ENCODE assay signal across 27 mouse cellular contexts in genomic region chr7:30593579-30594509, GRCm38 (mm10). TPM values are rescaled to one million over a fixed set of nuclear protein-coding genes. Genes with fewer than 3 reads are reported as not detected.
DNase-seq lines count a peak whose midpoint lies in the region; ATAC-seq and TF ChIP-seq lines count a peak whose summit lies in the region.
"Had no signal": no experiment of that assay in that cellular context is flagged by ENCODE, and none has a peak within 500 bp of the region (broad histone marks: within the 10 kb centered on the region; RNA-seq: fewer than 3 reads in every experiment).

No protein-coding gene starts in this region.

- DNase-seq in left cerebral cortex, postnatal 4 days: peak; percentile 38
- DNase-seq in left cerebral cortex, postnatal 10 days (ENCODE audit: extremely low spot score in 1 of 2, low spot score in 2 of 2): no peak
- DNase-seq in neural tube, embryonic 10.5 days (ENCODE audit: extremely low spot score, low spot score): no peak
- DNase-seq in stomach, postnatal 0 days (ENCODE audit: low spot score): no peak
- DNase-seq in layer of hippocampus, postnatal 14 days (ENCODE audit: low spot score in 2 of 2): no peak
- no peak for DNase-seq in layer of hippocampus, adult 9-10 months (ENCODE audit: low spot score)
- DNase-seq: cerebellum, adult 2 months; cerebellum, postnatal 36 days; heart, postnatal 10 days; kidney, adult 18-20 months; layer of hippocampus, postnatal 36 days; lung, postnatal 14 days; right cerebral cortex, postnatal 25 days; thymus, postnatal 36 days had no signal

- H3K9ac ChIP-seq in neural tube, embryonic 13.5 days: 0 out of 2 replicates have a peak overlapping the region, but pooled peaks have one; percentile 26
- 0 out of 2 replicates have a peak overlapping the region, but pooled peaks have one; percentile 2 for H3K9ac ChIP-seq in stomach, postnatal 0 days (ENCODE audit: low read length)
- H3K9ac ChIP-seq: hindbrain, embryonic 15.5 days; limb, embryonic 15.5 days had no signal

- H3K4me2 ChIP-seq in neural tube, embryonic 13.5 days: no peak overlapping the region
- H3K4me2 ChIP-seq in stomach, postnatal 0 days (replicated peaks; ENCODE audit: low read depth): no peak overlapping the region
- H3K4me2 ChIP-seq: heart, embryonic 11.5 days; hindbrain, embryonic 15.5 days; limb, embryonic 15.5 days had no signal

- H3K27ac ChIP-seq in neural tube, embryonic 13.5 days (replicated peaks): no peak overlapping the region
- no peak overlapping the region for H3K27ac ChIP-seq in stomach, postnatal 0 days (replicated peaks)
- H3K27ac ChIP-seq: forebrain, embryonic 10.5 days; hindbrain, embryonic 15.5 days; kidney, postnatal 0 days; limb, embryonic 15.5 days had no signal

- WGBS in neural tube, embryonic 13.5 days: 70% methylated on average over 10 of the region's 10 CpGs
- 61% methylated on average over 10 of the region's 10 CpGs for WGBS in stomach, postnatal 0 days

- ATAC-seq in neural tube, embryonic 13.5 days (ENCODE audit: low read depth): no peak
- no peak for ATAC-seq in stomach, postnatal 0 days (ENCODE audit: low FRiP score, low TSS enrichment)

- peaks cover 8% of the 10 kb centered on the region for H3K4me1 ChIP-seq in neural tube, embryonic 13.5 days (replicated peaks)
- H3K4me1 ChIP-seq in E14TG2a.4 (replicated peaks; ENCODE audit: low read depth, low read length): peaks cover 75% of the 10 kb centered on the region
- no peaks in the 10 kb centered on the region; the same call in 1 of the 2 replicates for H3K4me1 ChIP-seq in stomach, postnatal 0 days (replicated peaks; ENCODE audit: control insufficient read depth, insufficient read depth)

- no peak overlapping the region for H3K4me3 ChIP-seq in neural tube, embryonic 13.5 days
- 0 out of 2 replicates have a peak overlapping the region, but pooled peaks have one; percentile 37 for H3K4me3 ChIP-seq in E14TG2a.4 (replicated peaks; ENCODE audit: low read length)
- H3K4me3 ChIP-seq in stomach, postnatal 0 days (ENCODE audit: low read depth, low read length): no peak overlapping the region
- H3K4me3 ChIP-seq: forebrain, embryonic 10.5 days; hindbrain, embryonic 15.5 days; limb, embryonic 15.5 days; megakaryocyte, embryonic 14.5 days had no signal

- no peaks in the 10 kb centered on the region for H3K36me3 ChIP-seq in neural tube, embryonic 13.5 days
- peaks cover 12% of the 10 kb centered on the region; the same call in 1 of the 2 replicates for H3K36me3 ChIP-seq in E14TG2a.4 (ENCODE audit: insufficient read depth, low read length)
- H3K36me3 ChIP-seq in stomach, postnatal 0 days (ENCODE audit: control insufficient read depth, insufficient read depth, low read length): no peaks in the 10 kb centered on the region
- H3K36me3 ChIP-seq: forebrain, embryonic 10.5 days; hindbrain, embryonic 15.5 days; limb, embryonic 15.5 days had no signal

- H3K9me3 ChIP-seq in neural tube, embryonic 13.5 days: no peaks in the 10 kb centered on the region
- no peaks in the 10 kb centered on the region for H3K9me3 ChIP-seq in E14TG2a.4 (ENCODE audit: low read length)
- no peaks in the 10 kb centered on the region for H3K9me3 ChIP-seq in stomach, postnatal 0 days (ENCODE audit: control insufficient read depth, low read length)
- H3K9me3 ChIP-seq: forebrain, embryonic 10.5 days; G1E; hindbrain, embryonic 15.5 days; limb, embryonic 15.5 days had no signal

- no peak for TF ChIP-seq EP300 in stomach, postnatal 0 days (optimal IDR thresholded peaks at IDR 0.05)

- intact Hi-C loops in left cerebral cortex, postnatal 4 days (cut with DNase I): no loop called here
- intact Hi-C loops in left cerebral cortex, postnatal 10 days (cut with DNase I): loop anchor here (5.0 kb wide), 1 partner anchor 318 kb away; the partner anchor contains the start of gene Mag

- no peaks in the 10 kb centered on the region; the same call in 1 of the 2 replicates for H3K27me3 ChIP-seq in neural tube, embryonic 13.5 days
- peaks cover 6% of the 10 kb centered on the region for H3K27me3 ChIP-seq in E14TG2a.4 (ENCODE audit: insufficient read depth, low read length)
- no peaks in the 10 kb centered on the region for H3K27me3 ChIP-seq in stomach, postnatal 0 days (ENCODE audit: control insufficient read depth, insufficient read depth, low read length)
- H3K27me3 ChIP-seq: hindbrain, embryonic 15.5 days had no signal

- no peak for TF ChIP-seq CTCF in E14TG2a.4 (conservative IDR thresholded peaks at IDR 0.05; ENCODE audit: low read length)
- no peak for TF ChIP-seq CTCF in stomach, postnatal 0 days (IDR thresholded peaks at IDR 0.05; ENCODE audit: low read depth)

RNA-seq across cellular contexts. Expression of gene Zbtb32, which starts 4.9 kb away (rescaled TPM):
- total RNA-seq in left cerebral cortex, postnatal 4 days (2021): not detected
- total RNA-seq in left cerebral cortex, postnatal 10 days (2021): not detected
- polyA plus RNA-seq in neural tube, embryonic 13.5 days (2015; fragmentation: Nextera tagmentation; extraction: Ambion mirVana): 0.36 and 0.50 TPM in 2 replicates
- 1.6 and 1.8 TPM in 2 replicates for polyA plus RNA-seq in stomach, postnatal 0 days (2015; fragmentation: Nextera tagmentation; extraction: Ambion mirVana)
- not detected for total RNA-seq in layer of hippocampus, postnatal 14 days (2021)
- total RNA-seq: gastrocnemius, adult 8-10 months; granulocyte monocyte progenitor cell, adult 5-6 weeks; heart, postnatal 10 days; layer of hippocampus, postnatal 36 days; left cerebral cortex, postnatal 25 days had no signal
- polyA plus RNA-seq: cerebellum, adult 2 months had no signal

RNA-seq across cellular contexts. Expression of gene Kmt2b, which starts 5.3 kb away (rescaled TPM):
- 10 to 100 TPM; 69.9 to 79.7 TPM for total RNA-seq in left cerebral cortex, postnatal 4 days (2021)
- 10 to 100 TPM; 54.1 to 56.9 TPM for total RNA-seq in left cerebral cortex, postnatal 10 days (2021)
- 9.0 and 9.9 TPM in 2 replicates for polyA plus RNA-seq in neural tube, embryonic 13.5 days (2015; fragmentation: Nextera tagmentation; extraction: Ambion mirVana)
- 3.3 and 3.7 TPM in 2 replicates for polyA plus RNA-seq in stomach, postnatal 0 days (2015; fragmentation: Nextera tagmentation; extraction: Ambion mirVana)
- total RNA-seq in layer of hippocampus, postnatal 14 days (2021): 10 to 100 TPM; 46.1 to 54.4 TPM

RNA-seq across cellular contexts. Expression of gene Upk1a, which starts 18.8 kb away (rescaled TPM):
- total RNA-seq in left cerebral cortex, postnatal 4 days (2021): under 1 TPM; 0.24 to 0.54 TPM
- total RNA-seq in left cerebral cortex, postnatal 10 days (2021): under 1 TPM in 1 of 2 experiments, not detected in 1; 0.32 TPM
- polyA plus RNA-seq in neural tube, embryonic 13.5 days (2015; fragmentation: Nextera tagmentation; extraction: Ambion mirVana): 0.49 and 0.62 TPM in 2 replicates
- polyA plus RNA-seq in stomach, postnatal 0 days (2015; fragmentation: Nextera tagmentation; extraction: Ambion mirVana): 0.71 and 0.92 TPM in 2 replicates
- under 1 TPM in 1 of 2 experiments, not detected in 1; 0.52 TPM for total RNA-seq in layer of hippocampus, postnatal 14 days (2021)
- total RNA-seq: granulocyte monocyte progenitor cell, adult 5-6 weeks; neutrophil, adult 5-6 weeks had no signal

RNA-seq across cellular contexts. Expression of gene Igflr1, which starts 28.6 kb away (rescaled TPM):
- 1 to 10 TPM; 3.1 to 3.6 TPM for total RNA-seq in left cerebral cortex, postnatal 4 days (2021)
- total RNA-seq in left cerebral cortex, postnatal 10 days (2021): 1 to 10 TPM; 1.5 to 1.8 TPM
- 4.8 and 6.0 TPM in 2 replicates for polyA plus RNA-seq in neural tube, embryonic 13.5 days (2015; fragmentation: Nextera tagmentation; extraction: Ambion mirVana)
- 1.3 and 1.4 TPM in 2 replicates for polyA plus RNA-seq in stomach, postnatal 0 days (2015; fragmentation: Nextera tagmentation; extraction: Ambion mirVana)
- total RNA-seq in layer of hippocampus, postnatal 14 days (2021): 1 to 10 TPM; 2.1 to 3.7 TPM
- total RNA-seq: G1E; neutrophil, adult 5-6 weeks had no signal

RNA-seq across cellular contexts. Expression of gene Psenen, which starts 30.4 kb away (rescaled TPM):
- 10 to 100 TPM; 78.5 to 81.4 TPM for total RNA-seq in left cerebral cortex, postnatal 4 days (2021)
- total RNA-seq in left cerebral cortex, postnatal 10 days (2021): 10 to 100 TPM; 79.1 to 82.8 TPM
- polyA plus RNA-seq in neural tube, embryonic 13.5 days (2015; fragmentation: Nextera tagmentation; extraction: Ambion mirVana): 126 and 147 TPM in 2 replicates
- polyA plus RNA-seq in stomach, postnatal 0 days (2015; fragmentation: Nextera tagmentation; extraction: Ambion mirVana): 185 and 197 TPM in 2 replicates
- 10 to 100 TPM; 77.0 to 84.1 TPM for total RNA-seq in layer of hippocampus, postnatal 14 days (2021)
